Mouse (Mus musculus) MEL (cell line): ENCODE data around the gene Aff4. TPM values are rescaled to one million over a fixed set of nuclear protein-coding genes. Genes with fewer than 3 reads are reported as not detected.

Source experiments
- DNase-seq: peaks from one replicate; pipeline ENCODE4 v3.0.0; 2011; ENCODE audit warnings: low read depth, low spot score
- H3K27ac ChIP-seq: 2 replicates; pipeline ENCODE4 v1.5.1; 2012; ENCODE audit warnings: low read depth, mild to moderate bottlenecking, control low read depth, low read length, moderate library complexity; ENCODE audit not compliant: control insufficient read depth
- H3K27me3 ChIP-seq, 2 experiments: fragments of 150-350 bp in 1 of 2; sonication (generic) in 1 of 2; 2 replicates each; pipeline ENCODE4 v1.6.1; 2012; ENCODE audit warnings: low read length in 2 of 2, mild to moderate bottlenecking in 2 of 2, improper control_type of control experiment in 1 of 2, moderate library complexity in 1 of 2; ENCODE audit not compliant: insufficient read depth in 2 of 2, control insufficient read depth in 1 of 2
- H3K36me3 ChIP-seq, 2 experiments: 2 replicates each; pipeline ENCODE4 v1.6.1; 2012 to 2014; ENCODE audit warnings: low read length in 2 of 2, improper control_type of control experiment in 1 of 2, inconsistent platforms in 1 of 2, mild to moderate bottlenecking in 1 of 2; ENCODE audit not compliant: insufficient read depth in 2 of 2, control insufficient read depth in 1 of 2
- H3K4me1 ChIP-seq, 2 experiments: fragments of 150-350 bp in 1 of 2; sonication (generic) in 1 of 2; 2 replicates each; pipeline ENCODE4 v1.6.1; 2012; ENCODE audit warnings: low read length in 2 of 2, improper control_type of control experiment in 1 of 2, mild to moderate bottlenecking in 1 of 2; ENCODE audit not compliant: insufficient read depth in 2 of 2, control insufficient read depth in 1 of 2
- H3K4me3 ChIP-seq, 2 experiments: fragments of 150-350 bp in 1 of 2; sonication (generic) in 1 of 2; 2 replicates each; pipeline ENCODE4 v1.5.1; 2012; ENCODE audit warnings: low read depth in 2 of 2, low read length in 2 of 2, mild to moderate bottlenecking in 2 of 2, moderate library complexity in 2 of 2, control low read depth in 1 of 2, improper control_type of control experiment in 1 of 2; ENCODE audit not compliant: control insufficient read depth in 1 of 2, insufficient read depth in 1 of 2
- H3K79me2 ChIP-seq: 2 replicates; pipeline ENCODE4 v1.6.1; 2012; ENCODE audit warnings: mild to moderate bottlenecking, low read length, moderate library complexity; ENCODE audit not compliant: control insufficient read depth, poor library complexity, insufficient read depth
- H3K9ac ChIP-seq: 2 replicates; pipeline ENCODE4 v1.6.1; 2012; ENCODE audit warnings: low read depth, mild to moderate bottlenecking, control low read depth, low read length, moderate library complexity; ENCODE audit not compliant: control insufficient read depth, poor library complexity, severe bottlenecking
- H3K9me3 ChIP-seq: fragments of 150-350 bp; sonication (generic); replicated peaks from 2 replicates; pipeline ENCODE4 v1.6.1; 2012; ENCODE audit warnings: mild to moderate bottlenecking, low read length, improper control_type of control experiment, moderate library complexity; ENCODE audit not compliant: insufficient read depth
- BHLHE40 ChIP-seq: IDR thresholded peaks from 2 replicates; pipeline ENCODE4 v1.6.1; 2012; ENCODE audit warnings: low read depth, mild to moderate bottlenecking, inconsistent platforms, low read length, improper control_type of control experiment, borderline replicate concordance
- CHD1 ChIP-seq: IDR thresholded peaks from 2 replicates; pipeline ENCODE4 v1.6.1; 2012; ENCODE audit warnings: low read depth, mild to moderate bottlenecking, inconsistent platforms, low read length, improper control_type of control experiment
- CHD2 ChIP-seq: IDR thresholded peaks from 2 replicates; pipeline ENCODE4 v1.6.1; 2011; ENCODE audit warnings: low read length, improper control_type of control experiment
- ELF1 ChIP-seq: IDR thresholded peaks from 2 replicates; pipeline ENCODE4 v1.6.1; 2014; ENCODE audit warnings: low read depth, mild to moderate bottlenecking, inconsistent platforms, low read length, improper control_type of control experiment, moderate library complexity
- GABPA ChIP-seq: IDR thresholded peaks from 2 replicates; pipeline ENCODE4 v1.6.1; 2012; ENCODE audit warnings: low read depth, mild to moderate bottlenecking, inconsistent platforms, low read length, improper control_type of control experiment, moderate library complexity
- GATA1 ChIP-seq: IDR thresholded peaks from 2 replicates; pipeline ENCODE4 v1.6.1; 2011; ENCODE audit warnings: low read depth, low read length, improper control_type of control experiment
- JUND ChIP-seq: IDR thresholded peaks from 2 replicates; pipeline ENCODE4 v1.6.1; 2011; ENCODE audit warnings: low read depth, mild to moderate bottlenecking, improper control_type of control experiment, low read length
- MAFK ChIP-seq: IDR thresholded peaks from 2 replicates; pipeline ENCODE4 v1.6.1; 2011; ENCODE audit warnings: low read depth, mild to moderate bottlenecking, low read length, improper control_type of control experiment, borderline replicate concordance
- MAZ ChIP-seq: IDR thresholded peaks from 2 replicates; pipeline ENCODE4 v1.6.1; 2012; ENCODE audit warnings: low read depth, mild to moderate bottlenecking, inconsistent platforms, low read length, improper control_type of control experiment
- MEF2A ChIP-seq: IDR thresholded peaks from 2 replicates; pipeline ENCODE4 v1.6.1; 2014; ENCODE audit warnings: low read depth, mild to moderate bottlenecking, inconsistent platforms, low read length, improper control_type of control experiment; ENCODE audit not compliant: poor library complexity, insufficient replicate concordance, severe bottlenecking; ENCODE audit errors: extremely low read depth
- NELFE ChIP-seq: IDR thresholded peaks from 2 replicates; pipeline ENCODE4 v1.6.1; 2011; ENCODE audit warnings: low read depth, low read length, improper control_type of control experiment
- NRF1 ChIP-seq: IDR thresholded peaks from 2 replicates; pipeline ENCODE4 v1.6.1; 2014; ENCODE audit warnings: low read depth, mild to moderate bottlenecking, inconsistent platforms, low read length, improper control_type of control experiment, moderate library complexity; ENCODE audit not compliant: poor library complexity, insufficient read depth, severe bottlenecking
- POLR2AphosphoS2 ChIP-seq: IDR thresholded peaks from 2 replicates; pipeline ENCODE4 v1.6.1; 2011; ENCODE audit warnings: low read length, improper control_type of control experiment
- RCOR1 ChIP-seq: IDR thresholded peaks from 2 replicates; pipeline ENCODE4 v1.6.1; 2012; ENCODE audit warnings: low read depth, mild to moderate bottlenecking, inconsistent platforms, low read length, improper control_type of control experiment
- SIN3A ChIP-seq: IDR thresholded peaks from 2 replicates; pipeline ENCODE4 v1.6.1; 2012; ENCODE audit warnings: low read length, improper control_type of control experiment, inconsistent platforms
- TAL1 ChIP-seq: IDR thresholded peaks from 2 replicates; pipeline ENCODE4 v1.6.1; 2012; ENCODE audit warnings: mild to moderate bottlenecking, inconsistent platforms, low read length, moderate library complexity, mixed read lengths
- TBP ChIP-seq: IDR thresholded peaks from 2 replicates; pipeline ENCODE4 v1.8.0; 2011; ENCODE audit warnings: low read depth, low read length, improper control_type of control experiment
- TCF12 ChIP-seq: IDR thresholded peaks from 2 replicates; pipeline ENCODE4 v1.6.1; 2014; ENCODE audit warnings: low read depth, mild to moderate bottlenecking, inconsistent platforms, low read length, improper control_type of control experiment, moderate library complexity
- USF1 ChIP-seq: IDR thresholded peaks from 2 replicates; pipeline ENCODE4 v1.6.1; 2014; ENCODE audit warnings: low read depth, mild to moderate bottlenecking, inconsistent platforms, low read length, improper control_type of control experiment, moderate library complexity
- USF2 ChIP-seq, 2 experiments: IDR thresholded peaks; 2 replicates each; pipeline ENCODE4 v1.6.1; 2011 to 2012; ENCODE audit warnings: improper control_type of control experiment in 2 of 2, low read length in 2 of 2, borderline replicate concordance in 1 of 2, inconsistent platforms in 1 of 2, low read depth in 1 of 2, mild to moderate bottlenecking in 1 of 2; ENCODE audit not compliant: insufficient read depth in 1 of 2
- ZC3H11A ChIP-seq: IDR thresholded peaks from 2 replicates; pipeline ENCODE4 v1.6.1; 2012; ENCODE audit warnings: low read depth, mild to moderate bottlenecking, inconsistent platforms, low read length, improper control_type of control experiment
- ZKSCAN1 ChIP-seq: IDR thresholded peaks from 2 replicates; pipeline ENCODE4 v1.6.1; 2012; ENCODE audit warnings: low read depth, mild to moderate bottlenecking, inconsistent platforms, low read length, improper control_type of control experiment, moderate library complexity
- ZMIZ1 ChIP-seq: IDR thresholded peaks from 2 replicates; pipeline ENCODE4 v1.6.1; 2012; ENCODE audit warnings: low read depth, mild to moderate bottlenecking, inconsistent platforms, low read length, improper control_type of control experiment, moderate library complexity
- polyA plus RNA-seq, 2 experiments: library from polyadenylated mRNA; stranded (reverse) in 1 of 2; unstranded in 1 of 2; fragments of >175 nt in 1 of 2; fragments of >200 nt in 1 of 2; gene quantifications; 2 replicates each; pipeline versions ENCODE4 v1.2.1 to v1.2.4; 2012; ENCODE audit warnings: low replicate concordance in 2 of 2, low read depth in 1 of 2; ENCODE audit not compliant: insufficient read length in 2 of 2, insufficient read depth in 1 of 2, missing spikeins in 1 of 2
- total RNA-seq: library from RNA; depleted of rRNA; stranded (reverse); fragments of 300-350 nt; gene quantifications from 2 replicates; pipeline ENCODE4 v1.2.3, GENCODE M21; 2012

The Aff4 gene
- total and polyA plus RNA-seq, 3 experiments: 29.0 to 268 (median 47.7) TPM

- no peaks in the 10 kb centered on the region for H3K9me3 ChIP-seq
- no peak overlapping the region for H3K9ac ChIP-seq
- H3K27me3 ChIP-seq: no peaks in the 10 kb centered on the region
- H3K36me3 ChIP-seq: peaks cover 11 to 34% of the 10 kb centered on the region in 2 experiments
- peaks cover 0 to 3% of the 10 kb centered on the region in 2 experiments; a peak in 3 of 4 replicates for H3K4me1 ChIP-seq
- H3K27ac ChIP-seq: no peak overlapping the region
- TF ChIP-seq MAZ: no peak
- TF ChIP-seq CHD1: no peak
- TF ChIP-seq MEF2A: no peak
- TF ChIP-seq TCF12: no peak
- no peak for TF ChIP-seq GATA1
- TF ChIP-seq MAFK: no peak
- TF ChIP-seq CHD2: no peak
- TF ChIP-seq ZMIZ1: no peak
- no peak for TF ChIP-seq ZC3H11A
- no peak for TF ChIP-seq ZKSCAN1
- TF ChIP-seq TBP: no peak
- no peak for TF ChIP-seq ELF1
- TF ChIP-seq TAL1: no peak
- DNase-seq: no peak
- no peak overlapping the region for H3K4me3 ChIP-seq
- H3K79me2 ChIP-seq: no peaks in the 10 kb centered on the region
Observed at GRCm38 (mm10) chr11:53378918-53379317, 28.3 kb downstream of the Aff4 start.

DNA sequence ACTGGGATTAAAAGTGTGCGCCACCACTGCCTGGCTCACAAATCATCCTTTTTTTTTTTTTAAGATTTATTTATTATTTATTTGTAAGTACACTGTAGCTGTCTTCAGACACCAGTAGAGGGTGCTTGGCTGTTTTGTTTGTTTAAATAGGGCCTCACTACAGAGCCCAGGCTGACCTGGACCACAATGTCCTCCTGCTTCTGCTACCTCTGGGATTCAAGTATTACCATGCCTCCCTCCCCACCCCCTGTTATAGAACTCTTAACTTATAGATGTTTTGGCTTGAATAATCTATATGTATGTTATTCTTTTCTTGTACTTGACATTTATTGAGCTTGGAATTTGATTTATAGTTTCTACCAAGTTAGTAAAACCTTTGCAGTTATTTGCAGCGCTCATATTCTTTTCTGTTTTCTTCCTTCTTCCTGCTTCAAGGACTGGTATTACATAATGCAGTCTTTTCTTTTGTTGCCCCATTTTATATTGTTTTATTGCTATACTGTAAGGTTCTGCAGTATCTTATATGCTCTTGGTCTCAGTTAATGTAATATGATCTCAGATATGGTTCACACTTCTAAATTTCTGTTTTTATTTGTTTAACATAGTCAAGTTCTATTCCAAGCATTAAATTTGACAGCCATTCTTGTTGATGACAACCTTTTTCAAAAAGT lies 33.3 kb downstream of the Aff4 start:
- Histone ChIP-seq H3K4me1 (peaks cover 0 to 2% of the 10 kb centered on the region in 2 experiments; a peak in 3 of 4 replicates), H3K36me3 (peaks cover 4 to 32% of the 10 kb centered on the region in 2 experiments), H3K79me2 (no peaks in the 10 kb centered on the region), H3K9me3 (no peaks in the 10 kb centered on the region), H3K9ac (no peak overlapping the region), H3K27me3 (no peaks in the 10 kb centered on the region), H3K27ac (no peak overlapping the region), H3K4me3 (no peak overlapping the region)
- TF ChIP-seq TAL1 (no peak), ELF1 (no peak), POLR2AphosphoS2 (no peak), ZMIZ1 (no peak), USF1 (no peak), BHLHE40 (no peak), CHD1 (no peak), NELFE (no peak), ZC3H11A (no peak), MEF2A (no peak), TBP (no peak), ZKSCAN1 (no peak), GABPA (no peak), SIN3A (no peak), NRF1 (no peak), GATA1 (no peak), USF2 (IDR thresholded peaks at IDR 0.05; ENCODE audit: borderline replicate concordance in 1 of 2, insufficient read depth in 1 of 2, low read depth in 1 of 2, low read length in 2 of 2) (no peak), JUND (no peak), RCOR1 (no peak)
- DNase-seq: no peak
